Mouse (Mus musculus): Measurements from ENCODE around the gene Pipox.

- no peak for TF ChIP-seq EP300 (IDR thresholded peaks at IDR 0.05; ENCODE audit: low read depth)
- no peak for TF ChIP-seq CTCF (IDR thresholded peaks at IDR 0.05; ENCODE audit: low read depth)
Measured at GRCm38 (mm10) chr11:77896480-77896819, 2.6 kb upstream of the Pipox start.
